Mouse (Mus musculus) thymus, adult 18-20 months (tissue): ENCODE results near the gene Sltm.
"Not testable (repeated sequence)": the region's sequence is repeated elsewhere in the genome, so short reads cannot be mapped to it uniquely, and the experiment has no call there.

Experiments
- DNase-seq, 2 experiments: peaks; one replicate each; pipeline ENCODE4 v3.0.0; 2022; ENCODE audit warnings: mixed read lengths in 2 of 2

Gene Sltm

GRCm38 (mm10) chr9:70552233-70552632, 9.7 kb downstream of the Sltm start:
- not testable (repeated sequence) for DNase-seq

- no peak for DNase-seq
Measured at GRCm38 (mm10) chr9:70555431-70555830, 12.9 kb downstream of the Sltm start.

DNA sequence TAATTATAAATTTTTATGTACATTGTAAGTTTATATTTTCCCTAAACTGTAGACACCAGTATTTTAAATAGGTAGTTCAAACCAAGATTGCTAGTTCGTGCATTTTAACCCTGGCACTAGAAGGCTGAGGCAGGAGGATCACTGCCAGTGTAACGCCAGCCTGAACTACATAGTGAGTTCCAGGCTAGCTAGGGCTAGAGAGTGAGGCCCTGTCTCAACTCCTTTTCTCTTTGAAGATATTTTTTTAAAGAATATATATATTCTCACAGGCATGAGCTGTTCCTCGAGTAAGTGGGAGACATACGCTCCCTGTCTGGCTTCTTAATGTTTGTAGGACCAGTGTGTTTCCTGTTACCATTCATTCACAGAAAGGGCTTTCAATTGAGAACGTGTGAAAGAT, 14.2 kb downstream of the Sltm start:
- no peak for DNase-seq

DNA sequence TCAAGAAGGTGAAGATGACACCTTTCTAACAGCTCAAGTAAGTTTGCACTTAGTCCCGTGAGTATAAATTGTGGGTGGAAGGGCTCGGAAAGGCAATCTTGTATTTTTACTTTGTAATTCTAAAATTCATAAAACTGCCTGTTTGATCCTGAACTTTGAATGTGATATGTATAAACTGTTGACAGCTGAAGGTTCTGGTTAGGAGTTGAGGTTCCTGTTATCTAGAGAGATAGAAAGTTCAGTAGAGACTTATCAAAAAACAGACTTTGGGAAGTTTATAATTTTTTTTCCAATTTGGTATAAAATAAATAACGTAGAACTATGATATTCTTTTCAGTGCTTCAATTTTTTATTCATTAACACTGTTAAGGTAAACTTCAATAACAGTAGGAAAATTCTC, 20.3 kb downstream of the Sltm start:
- no peak for DNase-seq

DNA sequence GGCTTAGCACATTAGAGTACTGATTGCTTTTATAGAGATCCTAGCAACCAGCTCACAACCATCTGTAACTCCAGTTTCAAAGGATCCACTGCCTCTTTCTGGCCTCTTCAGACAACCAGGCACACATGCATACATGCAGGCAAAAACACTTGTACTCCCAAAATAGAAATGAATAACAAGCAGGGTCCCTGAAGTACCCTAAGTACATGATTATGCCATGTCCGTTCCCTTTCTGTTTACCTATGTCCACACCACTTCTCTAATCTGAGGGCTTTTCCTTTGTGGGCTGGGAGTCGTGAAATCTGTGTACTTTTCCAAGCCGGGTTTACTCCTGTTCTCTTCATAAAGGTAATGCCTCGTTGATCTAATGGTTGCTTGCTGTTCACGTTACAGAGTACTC, 25.1 kb downstream of the Sltm start:
- no peak for DNase-seq

DNA sequence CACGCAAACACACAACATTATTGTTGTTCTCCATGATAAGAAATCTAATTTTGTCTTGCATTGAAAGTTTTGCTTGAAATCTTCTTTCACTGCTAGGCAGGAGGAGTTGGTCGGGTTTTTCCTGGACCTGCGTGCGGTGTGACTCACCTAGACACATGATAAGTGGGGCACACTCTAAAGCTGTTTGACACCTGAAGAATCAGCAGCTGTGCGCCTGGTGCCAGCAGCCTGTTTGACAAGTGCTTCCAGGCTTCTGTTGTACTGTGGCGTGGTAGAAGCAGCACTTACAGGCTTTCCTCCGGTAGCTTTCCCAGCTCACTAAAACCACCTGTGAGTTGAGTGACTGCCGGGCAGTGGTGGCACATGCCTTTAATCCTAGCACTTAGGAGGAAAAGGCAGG, 27.8 kb downstream of the Sltm start:
- DNase-seq: no peak

DNA sequence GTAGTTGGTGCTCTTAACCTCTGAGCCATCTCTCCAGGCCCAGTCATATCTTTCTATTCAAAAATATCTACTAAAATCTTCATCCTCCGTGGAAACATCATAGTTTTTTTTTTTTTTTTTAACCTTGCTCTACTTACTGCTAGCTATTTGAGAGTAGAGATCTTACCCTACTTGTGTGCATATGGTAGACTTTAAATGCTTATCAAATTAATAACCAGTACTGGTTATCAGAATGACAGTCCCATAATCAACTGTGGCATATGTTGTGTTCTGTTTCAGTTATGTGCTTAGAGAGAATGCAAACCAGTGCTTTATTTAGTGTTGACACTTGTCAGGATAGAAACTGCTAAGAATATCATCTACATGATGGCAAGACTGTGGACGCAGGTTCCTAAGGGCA, 35.6 kb downstream of the Sltm start:
- DNase-seq: no peak

- DNase-seq: no peak
Measured at GRCm38 (mm10) chr9:70580956-70581355, 38.4 kb downstream of the Sltm start.

DNA sequence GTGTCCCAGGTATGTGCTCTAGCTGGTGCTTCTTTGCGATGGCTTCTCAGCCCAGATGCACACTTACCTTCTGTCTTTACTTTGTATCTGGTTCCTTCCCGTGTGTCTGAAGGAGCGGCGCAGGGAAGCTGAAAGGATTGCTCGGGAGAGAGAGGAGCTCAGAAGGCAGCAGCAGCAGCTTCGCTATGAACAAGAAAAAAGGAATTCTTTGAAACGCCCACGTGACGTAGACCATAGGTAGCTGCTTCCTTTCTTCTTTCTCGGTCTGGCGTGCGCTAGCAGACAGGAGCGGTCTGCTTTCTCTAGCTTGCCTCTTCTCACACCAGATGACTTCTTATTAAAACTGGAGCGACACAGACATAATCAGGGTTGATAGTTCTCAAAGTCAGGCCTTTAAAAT, 42.1 kb downstream of the Sltm start:
- DNase-seq: peak; percentile 10 to 14

GRCm38 (mm10) chr9:70585172-70585571, 42.6 kb downstream of the Sltm start:
- no peak for DNase-seq

DNA sequence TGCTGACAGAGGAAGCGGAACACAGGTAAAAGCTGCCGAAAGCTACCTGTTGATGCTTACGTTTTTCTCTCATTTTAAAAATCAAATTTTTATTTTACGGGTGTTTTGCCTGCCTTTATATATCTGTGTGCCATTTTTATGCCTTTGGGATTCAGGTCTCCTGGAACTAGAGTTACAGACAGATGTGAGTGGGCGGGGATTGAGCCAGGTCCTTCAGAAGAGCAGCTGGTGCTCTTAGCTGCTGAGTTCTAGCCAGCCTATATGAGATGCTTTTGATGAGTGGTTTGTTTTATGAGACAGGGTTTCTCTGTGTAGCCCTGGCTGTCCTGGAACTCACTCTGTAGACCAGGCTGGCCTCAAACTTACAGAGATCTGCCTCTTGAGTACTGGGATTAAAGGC, 44.6 kb downstream of the Sltm start:
- no peak for DNase-seq

DNA sequence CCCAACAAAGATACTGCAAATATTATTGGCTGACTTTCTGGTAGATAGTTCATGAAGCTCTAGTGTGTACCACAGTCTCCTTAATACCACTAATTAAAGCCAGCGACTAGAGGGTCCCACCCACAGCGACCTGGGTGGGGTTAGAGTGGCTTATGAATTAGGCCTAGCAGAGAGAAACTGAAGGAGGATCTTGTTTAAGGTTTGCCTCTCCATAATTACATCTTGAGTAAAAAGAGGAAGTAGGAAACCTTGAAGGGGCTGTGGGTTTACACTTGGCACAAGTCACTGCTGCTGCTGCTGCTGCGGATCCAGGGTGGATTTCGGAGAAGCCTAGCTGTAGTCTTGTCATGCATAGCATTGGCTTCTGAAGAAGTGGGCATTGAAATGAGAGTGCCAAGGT, 48.2 kb downstream of the Sltm start:
- DNase-seq: no peak

DNA sequence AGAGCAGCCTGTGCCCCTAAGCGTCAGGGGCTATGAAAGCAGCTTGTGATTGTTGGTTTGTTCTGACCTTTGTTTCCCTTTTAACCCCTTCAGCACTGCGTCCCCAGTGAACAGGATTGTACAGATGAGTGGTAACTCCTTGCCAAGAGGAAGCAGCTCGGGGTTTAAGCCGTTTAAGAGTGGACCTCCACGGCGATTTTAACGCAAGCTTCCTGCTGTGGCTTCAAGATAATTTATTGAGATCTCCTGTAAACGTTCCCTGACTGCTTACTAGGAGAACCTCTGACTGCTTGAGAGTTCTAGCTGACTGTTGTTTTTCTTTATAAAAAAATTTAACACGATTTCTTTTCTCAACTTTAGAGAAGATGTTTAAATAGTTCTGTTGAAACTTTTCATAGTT, 48.9 kb downstream of the Sltm start:
- no peak for DNase-seq

DNA sequence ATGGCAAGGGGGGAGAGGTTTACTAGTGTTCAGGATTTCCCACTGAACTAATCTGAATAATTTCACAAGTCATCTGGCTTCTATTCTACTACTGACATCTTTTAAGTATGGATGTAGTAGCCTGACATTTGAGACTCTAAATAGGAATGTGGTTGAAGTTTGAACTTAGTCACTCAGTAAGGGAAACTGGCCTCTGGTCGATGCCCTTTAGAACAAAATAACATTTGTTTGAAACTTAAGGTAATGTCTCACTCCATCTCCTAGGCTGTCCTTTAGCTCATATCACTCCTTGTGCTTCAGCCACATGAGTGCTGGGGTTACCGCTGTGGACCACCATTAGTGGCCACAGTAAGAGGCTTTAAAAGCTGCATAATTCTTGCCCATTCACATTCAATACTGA, 55.7 kb downstream of the Sltm start:
- no peak for DNase-seq

GRCm38 (mm10) chr9:70602186-70602845, 59.8 kb downstream of the Sltm start:
- DNase-seq: no peak

DNA sequence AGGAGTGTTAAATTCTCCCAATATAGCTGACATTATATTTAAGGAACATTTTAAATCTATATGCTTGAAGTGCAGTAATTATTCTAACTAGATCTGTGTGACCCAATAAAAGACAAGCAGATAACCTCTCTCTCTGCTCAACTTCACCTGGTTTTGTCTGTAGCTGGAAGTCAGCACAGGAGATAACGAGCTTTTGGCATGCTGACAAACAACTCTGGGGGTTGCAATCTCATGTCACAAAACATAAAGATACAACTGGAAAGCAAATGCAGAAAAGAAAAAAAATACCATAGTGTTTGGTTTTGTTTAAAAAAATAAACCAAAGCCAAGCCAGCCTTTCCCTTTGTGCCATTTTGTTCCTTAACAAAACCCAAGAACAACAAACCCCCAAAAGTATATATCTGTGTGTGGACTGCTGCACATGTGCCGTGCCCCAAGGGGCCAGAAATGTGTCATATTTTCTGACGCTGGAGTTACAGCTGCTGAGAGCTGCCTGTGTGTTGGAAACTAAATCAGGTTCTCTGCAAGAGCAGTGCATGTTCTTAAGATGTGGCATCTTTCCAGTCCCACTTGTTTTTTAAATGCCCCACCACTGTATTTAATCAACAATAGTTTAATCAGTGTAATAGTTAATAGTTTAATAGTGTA, 68.6 kb downstream of the Sltm start:
- DNase-seq: no peak

- DNase-seq: no peak
Measured at GRCm38 (mm10) chr9:70629711-70630110, 87.2 kb downstream of the Sltm start.

DNA sequence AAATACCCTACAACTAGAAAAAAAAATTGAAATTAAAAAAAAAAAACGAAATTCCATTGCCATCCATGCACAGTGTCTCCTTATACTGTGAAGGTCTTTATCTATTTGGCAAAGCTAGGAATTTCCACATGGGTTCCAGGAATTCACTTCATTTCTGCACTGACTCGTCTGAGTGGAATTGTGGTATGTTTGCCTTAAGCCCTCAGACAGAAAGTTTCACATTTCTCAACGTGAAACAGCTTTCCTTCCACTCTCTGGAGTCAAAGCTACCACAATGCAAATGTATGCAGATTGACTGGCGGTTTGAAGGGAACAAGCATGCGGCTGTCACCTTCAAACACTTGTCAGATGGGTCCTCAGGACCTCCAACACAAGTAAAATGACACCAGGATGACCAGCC, 89.1 kb downstream of the Sltm start:
- no peak for DNase-seq

GRCm38 (mm10) chr9:70636748-70637147, 94.2 kb downstream of the Sltm start:
- DNase-seq: no peak
